Mouse (Mus musculus) lung, postnatal 25 days (tissue): ENCODE measurements at regions not wholly inside any gene's neighbourhood (a gene's known extent, or its start where the extent isn't known, plus 50 kb on each side); places are given as distances from the start of the nearest gene placed in this dataset.

Experiments
- DNase-seq: peaks from one replicate; pipeline ENCODE4 v3.0.0; 2022; ENCODE audit warnings: low spot score

GRCm38 (mm10) chr2:21129621-21130020, 75.5 kb downstream of the Enkur start:
- no peak for DNase-seq

- no peak for DNase-seq
Measured at GRCm38 (mm10) chr2:21126531-21126930, 78.6 kb downstream of the Enkur start.

GRCm38 (mm10) chr2:21122421-21122820, 82.7 kb downstream of the Enkur start:
- no peak for DNase-seq

GRCm38 (mm10) chr2:21121663-21122062, 83.5 kb downstream of the Enkur start:
- DNase-seq: no peak

GRCm38 (mm10) chr2:21116817-21117216, 88.3 kb downstream of the Enkur start:
- no peak for DNase-seq

- DNase-seq: no peak
Measured at GRCm38 (mm10) chr2:21111527-21111926, 93.6 kb downstream of the Enkur start.

- DNase-seq: no peak
Measured at GRCm38 (mm10) chr2:21100248-21100808, 104.8 kb downstream of the Enkur start.

- DNase-seq: peak; percentile 8
Measured at GRCm38 (mm10) chr2:21091058-21091971, 113.8 kb downstream of the Enkur start.

GRCm38 (mm10) chr2:21085517-21085916, 116.8 kb upstream of the Arhgap21 start:
- DNase-seq: no peak

GRCm38 (mm10) chr2:21067292-21067850, 98.7 kb upstream of the Arhgap21 start:
- no peak for DNase-seq

GRCm38 (mm10) chr2:21060347-21060650, 91.6 kb upstream of the Arhgap21 start:
- no peak for DNase-seq

GRCm38 (mm10) chr2:21059618-21060346, 91.1 kb upstream of the Arhgap21 start:
- DNase-seq: no peak

- no peak for DNase-seq
Measured at GRCm38 (mm10) chr2:21058940-21059339, 90.3 kb upstream of the Arhgap21 start.

- DNase-seq: no peak
Measured at GRCm38 (mm10) chr2:21056450-21057210, 87.9 kb upstream of the Arhgap21 start.

- no peak for DNase-seq
Measured at GRCm38 (mm10) chr2:21055416-21055815, 86.7 kb upstream of the Arhgap21 start.

GRCm38 (mm10) chr2:21054325-21055082, 85.8 kb upstream of the Arhgap21 start:
- no peak for DNase-seq

- DNase-seq: no peak
Measured at GRCm38 (mm10) chr2:21053596-21053995, 84.9 kb upstream of the Arhgap21 start.

- no peak for DNase-seq
Measured at GRCm38 (mm10) chr2:21048996-21049395, 80.3 kb upstream of the Arhgap21 start.

- DNase-seq: no peak
Measured at GRCm38 (mm10) chr2:21048226-21048625, 79.5 kb upstream of the Arhgap21 start.

GRCm38 (mm10) chr2:21046503-21047116, 77.9 kb upstream of the Arhgap21 start:
- DNase-seq: no peak

GRCm38 (mm10) chr2:21044781-21045180, 76.1 kb upstream of the Arhgap21 start:
- no peak for DNase-seq
